Mouse (Mus musculus): Measurements from ENCODE around the gene Eya2.

DNA sequence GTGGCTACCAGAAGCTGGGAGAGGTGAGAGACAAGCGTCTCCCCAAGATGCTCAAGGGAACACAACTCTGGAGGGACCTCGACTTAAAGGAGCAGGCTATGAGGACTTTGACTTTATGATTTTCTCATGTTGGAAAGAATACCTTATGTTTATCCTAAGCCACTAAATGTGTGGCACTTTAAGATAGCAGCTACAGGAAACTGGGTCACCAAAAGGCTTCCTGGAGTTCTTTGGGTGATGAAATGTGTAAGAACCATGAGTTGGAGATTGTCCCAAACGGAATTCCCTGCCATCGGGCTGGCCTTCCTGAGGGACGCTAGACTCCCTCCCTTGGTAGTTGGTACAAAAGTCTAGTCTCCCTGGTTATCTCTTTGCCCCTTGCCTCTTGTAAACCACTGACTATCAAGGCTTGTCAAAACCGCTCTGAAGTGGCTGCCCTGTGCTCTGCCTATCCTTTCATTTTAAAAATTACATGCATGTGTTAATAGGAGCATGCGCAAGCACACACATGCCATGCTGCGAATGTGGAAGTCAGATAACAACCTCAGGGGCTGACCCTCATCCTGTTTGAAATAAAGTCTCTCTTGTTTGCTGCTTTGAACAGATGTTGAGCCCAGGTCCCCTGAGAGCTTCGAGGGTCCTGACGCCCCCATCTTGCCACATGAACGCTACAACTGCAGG lies 44.4 kb downstream of the Eya2 start:
- TF ChIP-seq CTCF (IDR thresholded peaks at IDR 0.05; ENCODE audit: low read depth) (no peak), EP300 (optimal IDR thresholded peaks at IDR 0.05) (no peak)
